Mouse (Mus musculus) heart, postnatal 0 days (tissue): Measurements from ENCODE around the gene Mapk9.

Experiments used
- CTCF ChIP-seq: IDR thresholded peaks from 2 replicates; pipeline ENCODE4 v1.5.1; 2016; ENCODE audit warnings: antibody characterized with exemption, control low read depth, low read depth
- EP300 ChIP-seq: IDR thresholded peaks from 2 replicates; pipeline ENCODE4 v1.6.1; 2016; ENCODE audit warnings: antibody characterized with exemption, low read depth

DNA sequence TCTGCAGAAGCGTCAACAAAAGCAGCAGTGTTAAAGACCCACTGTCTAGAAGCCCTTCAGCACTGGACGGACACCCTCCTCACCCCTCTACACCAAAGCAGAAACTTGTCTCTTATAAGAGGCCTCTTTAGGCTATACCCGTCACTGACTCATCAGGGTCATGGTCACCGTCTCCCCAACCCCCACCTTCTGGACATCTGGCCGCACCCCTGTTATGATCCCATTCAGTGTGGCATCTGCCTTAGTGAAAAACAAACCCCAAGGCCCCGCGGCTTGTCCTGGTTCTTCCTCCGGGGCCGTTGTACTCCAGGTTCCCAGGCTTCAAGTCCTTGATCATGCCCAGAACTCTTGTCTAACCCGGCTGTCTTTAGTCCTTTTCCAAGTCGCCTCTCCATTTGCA, 593 bp upstream of the Mapk9 start:
- no peak for TF ChIP-seq EP300
- no peak for TF ChIP-seq CTCF
